In genomic region chr9:14061389-14061788, GRCm38 (mm10) we compare ENCODE assay signal across 17 mouse cellular contexts.
"Had no signal": no experiment of that assay in that cellular context is flagged by ENCODE, and none has a peak within 500 bp of the region (broad histone marks: within the 10 kb centered on the region; RNA-seq: fewer than 3 reads in every experiment).

No protein-coding gene starts in this region.

- H3K4me2 ChIP-seq: kidney, embryonic 15.5 days; limb, embryonic 12.5 days; limb, embryonic 15.5 days; liver, embryonic 11.5 days; lung, embryonic 14.5 days; midbrain, embryonic 13.5 days had no signal

- H3K9ac ChIP-seq: kidney, embryonic 15.5 days; limb, embryonic 12.5 days; limb, embryonic 15.5 days; liver, embryonic 14.5 days; liver, postnatal 0 days; lung, embryonic 14.5 days; midbrain, embryonic 13.5 days had no signal

- H3K36me3 ChIP-seq: kidney, embryonic 15.5 days; limb, embryonic 12.5 days; limb, embryonic 15.5 days; midbrain, embryonic 10.5 days; midbrain, embryonic 13.5 days had no signal

- ATAC-seq: liver, postnatal 0 days; lung, postnatal 0 days; midbrain, embryonic 13.5 days; midbrain, embryonic 16.5 days had no signal

- H3K27me3 ChIP-seq: kidney, embryonic 15.5 days; limb, embryonic 12.5 days; limb, embryonic 15.5 days; midbrain, embryonic 13.5 days had no signal

- H3K27ac ChIP-seq: kidney, embryonic 15.5 days; limb, embryonic 12.5 days; limb, embryonic 15.5 days; liver, embryonic 14.5 days; macrophage; midbrain, embryonic 10.5 days; midbrain, embryonic 13.5 days had no signal

- DNase-seq: left cerebral cortex, postnatal 4 days; liver, postnatal 0 days; lung, embryonic 14.5 days; thymus, adult 2 months; thymus, postnatal 14 days; thymus, postnatal 4 days had no signal

- H3K4me3 ChIP-seq: kidney, embryonic 15.5 days; limb, embryonic 12.5 days; limb, embryonic 15.5 days; megakaryocyte, embryonic 14.5 days; midbrain, embryonic 10.5 days; midbrain, embryonic 13.5 days had no signal
